Mouse (Mus musculus) liver, embryonic 14.5 days (tissue): ENCODE measurements around the gene Kdelr3. TPM values are rescaled to one million over a fixed set of nuclear protein-coding genes. Genes with fewer than 3 reads are reported as not detected.

Source experiments
- ATAC-seq: fragments of 200-750 bp; cut with Nextera tagmentation; 2 replicates; pipeline ENCODE4 v1.8.0; 2017; ENCODE audit warnings: moderate number of reproducible peaks, mild to moderate bottlenecking, moderate library complexity; ENCODE audit not compliant: insufficient read depth
- DNase-seq, 3 experiments: peaks; one replicate each; pipeline ENCODE4 v3.0.0-alpha.2; 2012 to 2013; ENCODE audit warnings: low read depth in 3 of 3, low spot score in 3 of 3
- H3K27ac ChIP-seq: fragments of 300-500 bp; sonication (generic); 2 replicates; pipeline ENCODE4 v1.5.1; 2014; ENCODE audit warnings: moderate library complexity, mild to moderate bottlenecking, control low read depth, inconsistent platforms
- H3K27me3 ChIP-seq: fragments of 300-500 bp; sonication (generic); 2 replicates; pipeline ENCODE4 v1.6.1; 2014; ENCODE audit warnings: mild to moderate bottlenecking, low read length, moderate library complexity; ENCODE audit not compliant: control insufficient read depth, insufficient read depth
- H3K36me3 ChIP-seq: fragments of 300-500 bp; sonication (generic); replicated peaks from 2 replicates; pipeline ENCODE4 v1.6.1; 2014; ENCODE audit warnings: low read depth; ENCODE audit not compliant: control insufficient read depth, insufficient read depth
- H3K4me1 ChIP-seq, 2 experiments: fragments of 200-500 bp in 1 of 2; fragments of 300-500 bp in 1 of 2; sonication (generic) in 1 of 2; replicated peaks; 2 replicates each; pipeline ENCODE4 v1.6.1; 2012 to 2014; ENCODE audit warnings: antibody characterized with exemption in 1 of 2, inconsistent platforms in 1 of 2, low read length in 1 of 2; ENCODE audit not compliant: control insufficient read depth in 2 of 2, insufficient read depth in 2 of 2
- H3K4me2 ChIP-seq: fragments of 300-500 bp; sonication (generic); 2 replicates; pipeline ENCODE4 v1.6.1; 2014; ENCODE audit warnings: low read depth, mild to moderate bottlenecking, control low read depth, moderate library complexity
- H3K4me3 ChIP-seq, 2 experiments: fragments of 200-500 bp in 1 of 2; fragments of 300-500 bp in 1 of 2; sonication (generic) in 1 of 2; 2 replicates each; pipeline ENCODE4 v1.5.1; 2012 to 2014; ENCODE audit warnings: low read depth in 2 of 2, low read length in 2 of 2, mild to moderate bottlenecking in 2 of 2, control low read depth in 1 of 2, inconsistent platforms in 1 of 2, moderate library complexity in 1 of 2; ENCODE audit not compliant: insufficient read depth in 1 of 2
- H3K9ac ChIP-seq: fragments of 300-500 bp; sonication (generic); replicated peaks from 2 replicates; pipeline ENCODE4 v1.6.1; 2014; ENCODE audit warnings: mild to moderate bottlenecking, control low read depth, moderate library complexity
- H3K9me3 ChIP-seq: fragments of 300-500 bp; sonication (generic); 2 replicates; pipeline ENCODE4 v1.6.1; 2016; ENCODE audit warnings: low read length, mixed read lengths; ENCODE audit not compliant: control insufficient read depth
- CTCF ChIP-seq: IDR thresholded peaks from 2 replicates; pipeline ENCODE4 v1.5.1; 2016; ENCODE audit warnings: antibody characterized with exemption, low read depth, control low read depth
- EP300 ChIP-seq: IDR thresholded peaks from 2 replicates; pipeline ENCODE4 v1.6.1; 2016; ENCODE audit warnings: antibody characterized with exemption, low read depth
- WGBS: fragments of 180-500 bp; shearing (Covaris S2); extraction: QIAGEN DNeasy Blood & Tissue Kit; methylation state at CpG from one replicate; pipeline ENCODE4 v1.1.7; 2014; ENCODE audit not compliant: insufficient replicate concordance; 5-methylcytosine and 5-hydroxymethylcytosine counted together
- polyA plus RNA-seq, 2 experiments: library from polyadenylated mRNA; depleted of rRNA in 1 of 2; stranded (reverse) in 1 of 2; unstranded in 1 of 2; fragments of >200 nt; fragmentation: Nextera tagmentation in 1 of 2; extraction: Ambion mirVana in 1 of 2; gene quantifications; 2 replicates each; pipeline versions ENCODE4 v1.2.1 to v1.2.3; 2012 to 2014

The Kdelr3 gene
- polyA plus RNA-seq, 2 experiments, result 2.6 to 3.2 TPM

DNA sequence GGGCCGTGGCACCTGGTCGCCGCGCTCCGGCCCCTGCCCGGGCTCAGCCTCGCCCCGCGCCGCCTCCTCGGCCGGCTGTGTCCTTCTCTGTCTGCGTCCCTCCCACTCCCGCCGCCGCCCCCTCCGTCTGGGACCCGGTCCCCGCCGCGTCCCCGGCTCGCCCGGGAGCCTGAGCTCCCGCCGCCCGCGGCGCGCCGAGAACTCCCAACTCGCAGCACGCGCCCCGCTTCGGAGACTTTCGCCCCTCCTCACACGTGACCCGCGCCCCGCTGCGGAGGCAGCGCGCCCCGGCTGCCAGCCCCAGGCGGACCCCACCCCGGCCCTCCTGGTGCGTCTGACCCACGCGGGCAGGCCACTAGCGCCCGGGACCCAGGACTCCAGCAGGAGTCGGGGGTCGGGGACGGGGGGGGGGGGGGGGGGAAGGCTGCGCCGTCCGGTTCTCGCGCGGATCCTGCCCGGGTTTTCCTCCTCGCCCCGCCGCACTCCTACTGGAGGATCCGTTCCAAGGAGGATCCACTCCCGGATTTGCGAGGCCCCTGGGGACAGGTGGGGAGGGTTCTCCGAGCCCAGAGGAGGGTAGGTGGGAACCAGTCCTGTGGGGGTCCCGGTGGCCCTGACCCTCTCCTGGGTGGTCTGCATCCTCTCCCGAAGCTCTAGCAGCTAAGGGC, 10.5 kb upstream of the Kdelr3 start:
- DNase-seq (no peak), ATAC-seq (no peak)
- peaks cover 71% of the 10 kb centered on the region for H3K27me3 ChIP-seq

DNA sequence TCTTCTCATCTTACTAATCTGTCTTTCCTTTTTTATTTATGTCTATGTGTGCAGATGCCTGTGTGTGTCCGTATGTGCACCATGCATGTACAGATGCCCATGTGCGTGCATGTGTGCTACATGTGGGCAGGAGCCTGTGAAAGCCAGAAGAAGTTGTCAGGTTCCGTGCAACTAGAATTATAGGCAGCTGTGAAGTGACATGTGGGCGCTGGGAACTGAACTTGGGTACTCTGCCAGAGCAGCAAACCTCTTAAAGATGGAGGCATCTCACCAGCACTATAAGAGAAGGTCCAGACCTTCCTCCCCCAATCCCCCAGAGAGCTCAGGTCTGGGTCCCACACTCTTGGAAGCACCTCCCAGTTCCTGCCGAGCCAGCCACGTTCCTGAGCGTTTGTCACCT, 9.8 kb upstream of the Kdelr3 start:
- Histone ChIP-seq H3K4me2 (no peak overlapping the region), H3K27ac (no peak overlapping the region), H3K36me3 (no peaks in the 10 kb centered on the region), H3K4me3 (no peak overlapping the region), H3K9me3 (no peaks in the 10 kb centered on the region), H3K27me3 (peaks cover 75% of the 10 kb centered on the region), H3K9ac (no peak overlapping the region), H3K4me1 (no peaks in the 10 kb centered on the region)
- ATAC-seq (no peak), DNase-seq (no peak)
- no peak for TF ChIP-seq EP300
- TF ChIP-seq CTCF, result no peak
- 30% methylated on average over 7 of the region's 7 CpGs for WGBS

More for the DNA sequence above, 10.5 kb upstream of the Kdelr3 start:
- Histone ChIP-seq H3K4me2 (peak overlapping the region; percentile 60), H3K4me3 (peak overlapping the region in 1 of 2 experiments; percentile 49; a peak in 2 of 4 replicates), H3K36me3 (no peaks in the 10 kb centered on the region), H3K9me3 (no peaks in the 10 kb centered on the region), H3K4me1 (no peaks in the 10 kb centered on the region), H3K27ac (no peak overlapping the region), H3K9ac (no peak overlapping the region)
- WGBS, result under 1% methylated on average over 62 of the region's 71 CpGs
- no peak for TF ChIP-seq CTCF
- no peak for TF ChIP-seq EP300

DNA sequence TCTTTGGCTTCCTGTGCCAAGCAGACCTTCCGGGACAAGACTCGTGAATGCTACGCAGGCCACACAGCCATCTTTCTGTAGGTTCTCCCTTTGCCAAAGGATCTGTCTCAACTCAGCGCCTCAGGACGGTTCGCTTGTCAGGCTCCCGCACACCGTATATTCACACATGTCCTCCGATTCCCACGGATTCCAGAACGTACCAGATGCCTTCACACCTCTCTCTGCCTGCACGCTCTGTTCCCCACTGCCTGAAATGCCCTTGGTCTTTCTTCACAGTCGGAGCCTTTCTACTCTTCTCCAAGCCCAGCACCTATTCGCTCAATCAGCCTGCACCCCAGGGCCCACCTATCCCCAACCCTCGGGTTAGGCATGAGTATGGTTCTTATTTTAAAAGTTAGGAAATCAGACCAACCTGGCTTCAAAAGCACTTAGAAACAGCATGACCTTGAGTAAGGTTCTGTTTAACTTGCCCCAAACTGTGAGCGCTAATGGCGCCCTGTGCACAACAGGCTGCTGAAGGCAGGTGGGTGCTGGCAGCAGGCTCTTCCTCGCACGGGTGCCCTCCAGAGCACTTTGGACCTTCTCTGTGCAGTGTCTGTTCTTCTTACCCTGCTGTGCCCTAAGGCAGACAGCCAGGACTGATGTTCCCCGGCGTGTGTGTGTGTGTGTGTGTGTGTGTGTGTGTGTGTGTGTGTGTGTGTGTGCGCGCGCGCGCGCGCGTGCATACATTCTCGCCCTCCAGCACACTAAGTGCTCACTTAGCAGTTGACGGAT, 9.0 kb upstream of the Kdelr3 start:
- no peak overlapping the region for H3K9ac ChIP-seq
- peaks cover 81% of the 10 kb centered on the region for H3K27me3 ChIP-seq
- ATAC-seq (no peak), DNase-seq (no peak)
- no peak overlapping the region for H3K4me3 ChIP-seq
- no peak overlapping the region for H3K27ac ChIP-seq
- H3K4me1 ChIP-seq, result no peaks in the 10 kb centered on the region
- H3K36me3 ChIP-seq, result no peaks in the 10 kb centered on the region
- H3K4me2 ChIP-seq, result no peak overlapping the region
- H3K9me3 ChIP-seq, result no peaks in the 10 kb centered on the region
- 44% methylated on average over 31 of the region's 31 CpGs for WGBS
- TF ChIP-seq EP300, result no peak
- no peak for TF ChIP-seq CTCF

DNA sequence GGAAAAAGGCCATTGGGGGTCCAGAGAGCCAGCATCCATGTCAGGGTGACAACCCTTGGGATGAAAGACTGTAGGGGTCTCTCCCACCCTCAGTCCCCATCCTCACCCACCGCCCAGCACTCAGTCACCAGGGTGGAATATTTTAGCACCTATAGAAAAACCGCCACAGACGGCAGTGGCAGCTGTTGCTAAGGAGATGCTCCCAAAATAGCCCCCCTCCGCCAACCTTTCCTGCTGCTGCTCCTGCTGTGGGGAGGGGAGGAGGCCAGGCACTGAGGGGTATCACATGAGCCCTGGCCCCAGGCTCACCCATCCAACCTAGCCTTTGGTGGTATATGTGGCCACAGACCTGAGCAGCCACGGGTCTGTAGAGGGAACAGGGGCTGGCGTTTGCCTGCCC, 6.2 kb upstream of the Kdelr3 start:
- H3K9me3 ChIP-seq, result no peaks in the 10 kb centered on the region
- peaks cover 82% of the 10 kb centered on the region for H3K27me3 ChIP-seq
- H3K27ac ChIP-seq, result no peak overlapping the region
- H3K4me3 ChIP-seq, result no peak overlapping the region
- no peak overlapping the region for H3K9ac ChIP-seq
- H3K4me2 ChIP-seq, result no peak overlapping the region
- H3K36me3 ChIP-seq, result no peaks in the 10 kb centered on the region
- WGBS, result 25% methylated on average over 6 of the region's 6 CpGs
- DNase-seq (no peak), ATAC-seq (no peak)
- no peaks in the 10 kb centered on the region for H3K4me1 ChIP-seq
- TF ChIP-seq EP300, result no peak
- no peak for TF ChIP-seq CTCF

DNA sequence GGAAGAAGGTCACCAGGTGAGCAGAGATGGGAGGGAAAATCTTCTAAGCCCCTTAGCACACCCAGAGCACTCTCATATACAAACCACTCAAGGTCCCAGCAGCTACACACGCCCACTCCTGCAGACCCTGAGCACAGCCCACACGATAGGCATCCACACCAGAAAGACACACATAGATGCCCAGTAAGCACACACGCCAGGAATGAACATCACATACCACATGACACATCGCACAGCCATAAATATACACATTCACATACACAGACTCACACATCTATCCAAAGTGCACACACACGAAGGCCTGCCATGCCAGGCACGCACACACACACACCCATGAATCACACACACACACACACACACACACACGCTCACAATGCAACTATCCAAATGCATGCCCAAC, 5.8 kb upstream of the Kdelr3 start:
- TF ChIP-seq EP300, result no peak
- TF ChIP-seq CTCF, result no peak
- WGBS, result 57% methylated on average over 7 of the region's 7 CpGs
- ATAC-seq, result no peak

More for the DNA sequence above, 5.8 kb upstream of the Kdelr3 start:
- H3K9ac ChIP-seq, result no peak overlapping the region
- H3K9me3 ChIP-seq, result no peaks in the 10 kb centered on the region
- no peak overlapping the region for H3K4me2 ChIP-seq
- H3K4me1 ChIP-seq, result no peaks in the 10 kb centered on the region
- H3K27me3 ChIP-seq, result peaks cover 82% of the 10 kb centered on the region
- H3K4me3 ChIP-seq, result no peak overlapping the region
- DNase-seq, result no peak
- no peaks in the 10 kb centered on the region for H3K36me3 ChIP-seq
- no peak overlapping the region for H3K27ac ChIP-seq
